Mouse (Mus musculus): ENCODE data around the gene Ripor2. TPM values are rescaled to one million over a fixed set of nuclear protein-coding genes. Genes with fewer than 3 reads are reported as not detected.

The Ripor2 gene
- polyA plus RNA-seq, 1 experiment = 34.3 TPM

- H3K36me3 ChIP-seq (ENCODE audit: control insufficient read depth, insufficient read depth, low read length) = peaks cover 31% of the 10 kb centered on the region
- H3K4me3 ChIP-seq (ENCODE audit: control insufficient read depth, insufficient read depth, low read length) = no peak overlapping the region
- H3K27me3 ChIP-seq (ENCODE audit: control insufficient read depth, insufficient read depth, low read length) = no peaks in the 10 kb centered on the region
- H3K4me1 ChIP-seq (replicated peaks; ENCODE audit: control insufficient read depth, insufficient read depth, low read length) = no peaks in the 10 kb centered on the region
- H3K27ac ChIP-seq (ENCODE audit: control insufficient read depth, insufficient read depth, low read length) = no peak overlapping the region
- TF ChIP-seq CTCF (IDR thresholded peaks at IDR 0.05; ENCODE audit: borderline replicate concordance, control insufficient read depth, extremely low read depth, insufficient read depth, low read length, poor library complexity) = no peak
- no peak for TF ChIP-seq POLR2A (IDR thresholded peaks at IDR 0.05; ENCODE audit: control insufficient read depth, extremely low read depth, insufficient read depth, low read length, poor library complexity)
- DNase-seq = no peak
- WGBS = 96% methylated on average over 4 of the region's 4 CpGs
Observed at GRCm38 (mm10) chr13:24724395-24724759, 142.4 kb downstream of the Ripor2 start.

- no peak overlapping the region for H3K27ac ChIP-seq (ENCODE audit: control insufficient read depth, insufficient read depth, low read length)
- WGBS = 96% methylated on average over 5 of the region's 5 CpGs
- no peaks in the 10 kb centered on the region for H3K27me3 ChIP-seq (ENCODE audit: control insufficient read depth, insufficient read depth, low read length)
- H3K4me3 ChIP-seq (ENCODE audit: control insufficient read depth, insufficient read depth, low read length) = no peak overlapping the region
- peaks cover 35% of the 10 kb centered on the region for H3K36me3 ChIP-seq (ENCODE audit: control insufficient read depth, insufficient read depth, low read length)
- DNase-seq = no peak
- TF ChIP-seq POLR2A (IDR thresholded peaks at IDR 0.05; ENCODE audit: control insufficient read depth, extremely low read depth, insufficient read depth, low read length, poor library complexity) (no peak), CTCF (IDR thresholded peaks at IDR 0.05; ENCODE audit: borderline replicate concordance, control insufficient read depth, extremely low read depth, insufficient read depth, low read length, poor library complexity) (no peak)
- no peaks in the 10 kb centered on the region for H3K4me1 ChIP-seq (replicated peaks; ENCODE audit: control insufficient read depth, insufficient read depth, low read length)
Observed at GRCm38 (mm10) chr13:24729128-24729527, 147.1 kb downstream of the Ripor2 start.

- H3K36me3 ChIP-seq (ENCODE audit: control insufficient read depth, insufficient read depth, low read length) = peaks cover 36% of the 10 kb centered on the region
Observed at GRCm38 (mm10) chr13:24734502-24734901, 152.5 kb downstream of the Ripor2 start.

GRCm38 (mm10) chr13:24735608-24736131 is 153.7 kb downstream of the Ripor2 start:
- WGBS = 94% methylated on average over 6 of the region's 6 CpGs
- Histone ChIP-seq H3K27me3 (ENCODE audit: control insufficient read depth, insufficient read depth, low read length) (no peaks in the 10 kb centered on the region), H3K27ac (ENCODE audit: control insufficient read depth, insufficient read depth, low read length) (no peak overlapping the region), H3K4me3 (ENCODE audit: control insufficient read depth, insufficient read depth, low read length) (no peak overlapping the region), H3K4me1 (replicated peaks; ENCODE audit: control insufficient read depth, insufficient read depth, low read length) (no peaks in the 10 kb centered on the region), H3K36me3 (ENCODE audit: control insufficient read depth, insufficient read depth, low read length) (peaks cover 29% of the 10 kb centered on the region)
- TF ChIP-seq POLR2A (IDR thresholded peaks at IDR 0.05; ENCODE audit: control insufficient read depth, extremely low read depth, insufficient read depth, low read length, poor library complexity) (no peak), CTCF (IDR thresholded peaks at IDR 0.05; ENCODE audit: borderline replicate concordance, control insufficient read depth, extremely low read depth, insufficient read depth, low read length, poor library complexity) (no peak)
- DNase-seq = no peak

More at GRCm38 (mm10) chr13:24734502-24734901, 152.5 kb downstream of the Ripor2 start:
- H3K27ac ChIP-seq (ENCODE audit: control insufficient read depth, insufficient read depth, low read length) = no peak overlapping the region
- WGBS = 97% methylated on average over 5 of the region's 5 CpGs
- DNase-seq = no peak
- H3K4me3 ChIP-seq (ENCODE audit: control insufficient read depth, insufficient read depth, low read length) = no peak overlapping the region
- H3K27me3 ChIP-seq (ENCODE audit: control insufficient read depth, insufficient read depth, low read length) = no peaks in the 10 kb centered on the region
- H3K4me1 ChIP-seq (replicated peaks; ENCODE audit: control insufficient read depth, insufficient read depth, low read length) = no peaks in the 10 kb centered on the region
- TF ChIP-seq POLR2A (IDR thresholded peaks at IDR 0.05; ENCODE audit: control insufficient read depth, extremely low read depth, insufficient read depth, low read length, poor library complexity) = no peak
- no peak for TF ChIP-seq CTCF (IDR thresholded peaks at IDR 0.05; ENCODE audit: borderline replicate concordance, control insufficient read depth, extremely low read depth, insufficient read depth, low read length, poor library complexity)

GRCm38 (mm10) chr13:24741028-24741427 is 159.0 kb downstream of the Ripor2 start, which contains the start of gene Armh2:
TSS of gene Armh2 (plus strand) at chr13:24741232.
- WGBS = 93% methylated on average over 10 of the region's 10 CpGs
- no peaks in the 10 kb centered on the region for H3K36me3 ChIP-seq (ENCODE audit: control insufficient read depth, insufficient read depth, low read length)

GRCm38 (mm10) chr13:24747823-24748222 is 165.8 kb downstream of the Ripor2 start:
- Histone ChIP-seq H3K4me3 (ENCODE audit: control insufficient read depth, insufficient read depth, low read length) (no peak overlapping the region), H3K36me3 (ENCODE audit: control insufficient read depth, insufficient read depth, low read length) (peaks cover 33% of the 10 kb centered on the region), H3K27ac (ENCODE audit: control insufficient read depth, insufficient read depth, low read length) (no peak overlapping the region), H3K4me1 (replicated peaks; ENCODE audit: control insufficient read depth, insufficient read depth, low read length) (no peaks in the 10 kb centered on the region), H3K27me3 (ENCODE audit: control insufficient read depth, insufficient read depth, low read length) (no peaks in the 10 kb centered on the region)
- DNase-seq = no peak
- TF ChIP-seq CTCF (IDR thresholded peaks at IDR 0.05; ENCODE audit: borderline replicate concordance, control insufficient read depth, extremely low read depth, insufficient read depth, low read length, poor library complexity) (no peak), POLR2A (IDR thresholded peaks at IDR 0.05; ENCODE audit: control insufficient read depth, extremely low read depth, insufficient read depth, low read length, poor library complexity) (no peak)
- 97% methylated on average over 3 of the region's 3 CpGs for WGBS

More at GRCm38 (mm10) chr13:24741028-24741427, 159.0 kb downstream of the Ripor2 start, which contains the start of gene Armh2:
- no peak for TF ChIP-seq POLR2A (IDR thresholded peaks at IDR 0.05; ENCODE audit: control insufficient read depth, extremely low read depth, insufficient read depth, low read length, poor library complexity)
- no peak for TF ChIP-seq CTCF (IDR thresholded peaks at IDR 0.05; ENCODE audit: borderline replicate concordance, control insufficient read depth, extremely low read depth, insufficient read depth, low read length, poor library complexity)
- Histone ChIP-seq H3K4me3 (ENCODE audit: control insufficient read depth, insufficient read depth, low read length) (no peak within 1 kb of the TSS), H3K4me1 (replicated peaks; ENCODE audit: control insufficient read depth, insufficient read depth, low read length) (no peaks in the 10 kb centered on the region), H3K27ac (ENCODE audit: control insufficient read depth, insufficient read depth, low read length) (no peak within 1 kb of the TSS), H3K27me3 (ENCODE audit: control insufficient read depth, insufficient read depth, low read length) (no peaks in the 10 kb centered on the region)
- no peak for DNase-seq

- no peak overlapping the region for H3K4me3 ChIP-seq (ENCODE audit: control insufficient read depth, insufficient read depth, low read length)
- no peaks in the 10 kb centered on the region for H3K4me1 ChIP-seq (replicated peaks; ENCODE audit: control insufficient read depth, insufficient read depth, low read length)
- no peak overlapping the region for H3K27ac ChIP-seq (ENCODE audit: control insufficient read depth, insufficient read depth, low read length)
- H3K36me3 ChIP-seq (ENCODE audit: control insufficient read depth, insufficient read depth, low read length) = peaks cover 58% of the 10 kb centered on the region
- DNase-seq = no peak
- no peaks in the 10 kb centered on the region for H3K27me3 ChIP-seq (ENCODE audit: control insufficient read depth, insufficient read depth, low read length)
- no peak for TF ChIP-seq CTCF (IDR thresholded peaks at IDR 0.05; ENCODE audit: borderline replicate concordance, control insufficient read depth, extremely low read depth, insufficient read depth, low read length, poor library complexity)
- no peak for TF ChIP-seq POLR2A (IDR thresholded peaks at IDR 0.05; ENCODE audit: control insufficient read depth, extremely low read depth, insufficient read depth, low read length, poor library complexity)
- 97% methylated on average over 8 of the region's 8 CpGs for WGBS
Observed at GRCm38 (mm10) chr13:24750807-24751206, 168.8 kb downstream of the Ripor2 start.
